Mouse (Mus musculus): Measurements from ENCODE around the gene Trnp1. TPM values are rescaled to one million over a fixed set of nuclear protein-coding genes. Genes with fewer than 3 reads are reported as not detected.

The Trnp1 gene
- polyA plus RNA-seq, 1 experiment = 0.37 TPM

GRCm38 (mm10) chr4:133504755-133505485 lies 6.6 kb upstream of the Trnp1 start:
- Histone ChIP-seq H3ac (ENCODE audit: control insufficient read depth, insufficient read length) (no peak overlapping the region), H3K36me3 (ENCODE audit: control insufficient read depth, insufficient read depth) (no peaks in the 10 kb centered on the region), H3K4me2 (ENCODE audit: low read depth) (no peak overlapping the region), H3K79me2 (ENCODE audit: control insufficient read depth, insufficient read depth) (no peaks in the 10 kb centered on the region), H3K27me3 (ENCODE audit: control insufficient read depth, insufficient read depth, insufficient read length) (peaks cover 24% of the 10 kb centered on the region), H3K4me3 (no peak overlapping the region)
- no peak for TF ChIP-seq USF1 (IDR thresholded peaks at IDR 0.05; ENCODE audit: low read depth)
- TF ChIP-seq TCF3 (IDR thresholded peaks at IDR 0.05; ENCODE audit: insufficient read length, low read depth) = no peak
- TF ChIP-seq E2F4 (IDR thresholded peaks at IDR 0.05; ENCODE audit: insufficient read depth) = no peak
- no peak for TF ChIP-seq CEBPB (IDR thresholded peaks at IDR 0.05; ENCODE audit: insufficient read depth, poor library complexity, severe bottlenecking)
- no peak for TF ChIP-seq MYOD1 (IDR thresholded peaks at IDR 0.05; ENCODE audit: control insufficient read depth in 1 of 3, insufficient read length in 2 of 3, low read depth in 2 of 3)
- no peak for TF ChIP-seq REST (IDR thresholded peaks at IDR 0.05; ENCODE audit: insufficient read depth, insufficient read length)
- TF ChIP-seq POLR2A (IDR thresholded peaks at IDR 0.05; ENCODE audit: insufficient read length, low read depth) = no peak
- TF ChIP-seq POLR2AphosphoS2 (IDR thresholded peaks at IDR 0.05; ENCODE audit: insufficient read length, low read depth) = no peak
- TF ChIP-seq MYOG (IDR thresholded peaks at IDR 0.05; ENCODE audit: control insufficient read depth in 1 of 3, insufficient read depth in 1 of 3, insufficient read length in 2 of 3, low read depth in 2 of 3) = no peak
- TF ChIP-seq SRF (IDR thresholded peaks at IDR 0.05; ENCODE audit: control insufficient read depth, insufficient read length, low read depth) = no peak
- TF ChIP-seq MAX (IDR thresholded peaks at IDR 0.05; ENCODE audit: low read depth) = no peak
- no peak for TF ChIP-seq TCF12 (IDR thresholded peaks at IDR 0.05; ENCODE audit: insufficient read depth, poor library complexity, severe bottlenecking)

- no peak overlapping the region for H3K4me3 ChIP-seq
- H3K27me3 ChIP-seq (ENCODE audit: control insufficient read depth, insufficient read depth, insufficient read length) = peaks cover 27% of the 10 kb centered on the region
- H3K36me3 ChIP-seq (ENCODE audit: control insufficient read depth, insufficient read depth) = no peaks in the 10 kb centered on the region
- TF ChIP-seq USF1 (IDR thresholded peaks at IDR 0.05; ENCODE audit: low read depth) (no peak), MAX (IDR thresholded peaks at IDR 0.05; ENCODE audit: low read depth) (no peak)
- H3K79me2 ChIP-seq (ENCODE audit: control insufficient read depth, insufficient read depth) = no peaks in the 10 kb centered on the region
- H3ac ChIP-seq (ENCODE audit: control insufficient read depth, insufficient read length) = no peak overlapping the region
- no peak overlapping the region for H3K4me2 ChIP-seq (ENCODE audit: low read depth)
Observed at GRCm38 (mm10) chr4:133504300-133504699, 6.0 kb upstream of the Trnp1 start.

- TF ChIP-seq USF1 (IDR thresholded peaks at IDR 0.05; ENCODE audit: low read depth) (no peak), POLR2A (IDR thresholded peaks at IDR 0.05; ENCODE audit: insufficient read length, low read depth) (no peak), SRF (IDR thresholded peaks at IDR 0.05; ENCODE audit: control insufficient read depth, insufficient read length, low read depth) (no peak), MAX (IDR thresholded peaks at IDR 0.05; ENCODE audit: low read depth) (no peak)
- no peak overlapping the region for H3K4me2 ChIP-seq (ENCODE audit: low read depth)
- no peaks in the 10 kb centered on the region for H3K36me3 ChIP-seq (ENCODE audit: control insufficient read depth, insufficient read depth)
- H3ac ChIP-seq (ENCODE audit: control insufficient read depth, insufficient read length) = no peak overlapping the region
- H3K27me3 ChIP-seq (ENCODE audit: control insufficient read depth, insufficient read depth, insufficient read length) = peaks cover 50% of the 10 kb centered on the region
- no peaks in the 10 kb centered on the region for H3K79me2 ChIP-seq (ENCODE audit: control insufficient read depth, insufficient read depth)
- H3K4me3 ChIP-seq = no peak overlapping the region
Observed at GRCm38 (mm10) chr4:133501514-133501913, 3.2 kb upstream of the Trnp1 start.

DNA sequence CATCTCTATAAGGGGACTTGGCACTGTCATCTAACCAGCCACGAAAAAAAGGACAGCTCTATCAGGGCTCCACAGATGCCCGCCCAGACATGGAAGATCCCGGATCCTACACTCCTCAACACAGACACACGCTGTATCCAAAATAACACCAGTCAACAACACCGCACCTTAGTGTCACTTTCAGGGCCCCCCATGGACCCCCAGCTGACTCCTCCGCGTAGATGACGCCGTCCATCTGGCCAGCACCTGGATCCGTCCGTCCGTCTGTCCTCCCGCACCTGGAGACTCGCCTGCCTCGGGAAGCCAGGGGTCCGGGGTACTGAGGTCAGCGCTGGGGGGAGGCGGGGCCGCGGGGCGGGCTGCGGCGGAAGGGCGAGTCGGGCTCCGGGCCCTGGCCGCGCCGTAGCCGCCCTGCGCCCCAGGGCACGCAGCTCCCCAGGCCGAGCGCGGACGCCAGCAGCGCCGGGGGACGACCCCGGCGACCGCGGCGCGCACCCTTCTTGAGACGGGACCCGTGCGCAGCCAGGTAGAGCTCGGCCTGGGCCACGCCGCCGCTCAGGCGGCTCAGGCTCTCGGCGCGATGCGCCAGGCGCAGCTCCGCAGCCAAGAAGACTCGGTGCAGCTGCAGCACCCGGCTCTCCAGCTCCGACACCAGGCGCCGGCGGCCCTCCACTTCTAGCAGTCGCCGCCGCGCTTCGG lies 740 bp downstream of the Trnp1 start:
- peak overlapping the region; percentile 64 for H3K4me2 ChIP-seq (ENCODE audit: low read depth)
- H3K79me2 ChIP-seq (ENCODE audit: control insufficient read depth, insufficient read depth) = no peaks in the 10 kb centered on the region
- H3K4me3 ChIP-seq = no peak overlapping the region
- H3K36me3 ChIP-seq (ENCODE audit: control insufficient read depth, insufficient read depth) = no peaks in the 10 kb centered on the region
- peaks cover 44% of the 10 kb centered on the region for H3K27me3 ChIP-seq (ENCODE audit: control insufficient read depth, insufficient read depth, insufficient read length)
- TF ChIP-seq E2F4 (IDR thresholded peaks at IDR 0.05; ENCODE audit: insufficient read depth) = no peak
- no peak for TF ChIP-seq CEBPB (IDR thresholded peaks at IDR 0.05; ENCODE audit: insufficient read depth, poor library complexity, severe bottlenecking)
- TF ChIP-seq MYOG (IDR thresholded peaks at IDR 0.05; ENCODE audit: control insufficient read depth in 1 of 3, insufficient read depth in 1 of 3, insufficient read length in 2 of 3, low read depth in 2 of 3) = no peak
- no peak for TF ChIP-seq MAX (IDR thresholded peaks at IDR 0.05; ENCODE audit: low read depth)
- TF ChIP-seq REST (IDR thresholded peaks at IDR 0.05; ENCODE audit: insufficient read depth, insufficient read length) = no peak
- no peak for TF ChIP-seq USF1 (IDR thresholded peaks at IDR 0.05; ENCODE audit: low read depth)
- TF ChIP-seq MYOD1 (IDR thresholded peaks at IDR 0.05; ENCODE audit: control insufficient read depth in 1 of 3, insufficient read length in 2 of 3, low read depth in 2 of 3) = no peak
- no peak for TF ChIP-seq TCF12 (IDR thresholded peaks at IDR 0.05; ENCODE audit: insufficient read depth, poor library complexity, severe bottlenecking)
- TF ChIP-seq SRF (IDR thresholded peaks at IDR 0.05; ENCODE audit: control insufficient read depth, insufficient read length, low read depth) = no peak
- no peak for TF ChIP-seq POLR2AphosphoS2 (IDR thresholded peaks at IDR 0.05; ENCODE audit: insufficient read length, low read depth)
- TF ChIP-seq POLR2A (IDR thresholded peaks at IDR 0.05; ENCODE audit: insufficient read length, low read depth) = no peak
- TF ChIP-seq TCF3 (IDR thresholded peaks at IDR 0.05; ENCODE audit: insufficient read length, low read depth) = no peak
- H3ac ChIP-seq (ENCODE audit: control insufficient read depth, insufficient read length) = no peak overlapping the region
